Mouse (Mus musculus) small intestine, adult 2 months (tissue): ENCODE measurements around the gene Tmem40. TPM values are rescaled to one million over a fixed set of nuclear protein-coding genes. Genes with fewer than 3 reads are reported as not detected.
A peak's percentile ranks its signal among the peaks of the same experiment; 100 is the strongest.

Source experiments
- H3K27ac ChIP-seq: fragments of 200-500 bp; 2 replicates; pipeline ENCODE4 v1.5.1; 2012; ENCODE audit warnings: low read depth, low read length, control low read depth, inconsistent platforms; ENCODE audit not compliant: insufficient read depth
- H3K27me3 ChIP-seq: fragments of 200-500 bp; 2 replicates; pipeline ENCODE4 v1.6.1; 2012; ENCODE audit warnings: mild to moderate bottlenecking, moderate library complexity, low read length, inconsistent platforms; ENCODE audit not compliant: control insufficient read depth, insufficient read depth
- H3K36me3 ChIP-seq: fragments of 200-500 bp; 2 replicates; pipeline ENCODE4 v1.6.1; 2012; ENCODE audit warnings: mild to moderate bottlenecking, low read length, control low read depth, inconsistent platforms; ENCODE audit not compliant: control insufficient read depth, insufficient read depth
- H3K4me1 ChIP-seq: fragments of 200-500 bp; 2 replicates; pipeline ENCODE4 v1.6.1; 2012; ENCODE audit warnings: low read length, inconsistent platforms, mixed read lengths; ENCODE audit not compliant: control insufficient read depth, insufficient read depth, insufficient read length
- H3K4me3 ChIP-seq: fragments of 200-500 bp; 2 replicates; pipeline ENCODE4 v1.5.1; 2012; ENCODE audit warnings: low read depth, mild to moderate bottlenecking, control low read depth, inconsistent platforms, low read length, moderate library complexity
- CTCF ChIP-seq: fragments of 200-500 bp; IDR thresholded peaks from 2 replicates; pipeline ENCODE4 v1.5.1; 2012; ENCODE audit warnings: low read depth, mild to moderate bottlenecking, control low read depth, inconsistent platforms, low read length, moderate library complexity, mixed read lengths; ENCODE audit not compliant: insufficient replicate concordance, insufficient read length; ENCODE audit errors: extremely low read depth
- POLR2A ChIP-seq: fragments of 200-500 bp; IDR thresholded peaks from 2 replicates; pipeline ENCODE4 v1.6.1; 2012; ENCODE audit warnings: low read depth, mild to moderate bottlenecking, control low read depth, inconsistent platforms, low read length, moderate library complexity
- WGBS: fragments of 180-500 bp; shearing (Covaris S2); methylation state at CpG from one replicate; pipeline ENCODE4 v1.1.7; 2018; 5-methylcytosine and 5-hydroxymethylcytosine counted together
- polyA plus RNA-seq: library from polyadenylated mRNA; depleted of rRNA; stranded (reverse); fragments of >200 nt; gene quantifications from 2 replicates; pipeline ENCODE4 v1.2.3, GENCODE M21; 2012

Tmem40 gene
- polyA plus RNA-seq, 1 experiment, result not detected

DNA sequence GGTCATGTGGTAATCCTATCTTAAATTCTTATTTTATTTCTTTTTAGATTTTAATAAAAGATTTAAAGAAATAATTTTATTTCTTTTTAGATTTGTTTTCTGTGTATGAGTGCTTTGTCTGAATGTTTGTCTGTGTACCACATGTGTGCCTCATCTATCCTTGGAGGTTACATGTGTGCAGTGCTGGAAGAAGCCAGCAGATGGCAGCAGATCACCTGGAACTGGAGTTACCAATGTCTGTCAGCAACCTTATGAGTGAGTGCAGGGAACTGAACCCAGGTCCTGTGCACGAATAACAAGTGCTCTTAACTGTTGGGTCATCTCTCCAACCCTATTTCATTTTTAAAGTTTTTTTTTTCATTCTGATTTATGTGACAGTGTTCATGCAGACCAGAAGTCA lies 35.1 kb downstream of the Tmem40 start:
- Histone ChIP-seq H3K4me1 (no peaks in the 10 kb centered on the region), H3K27me3 (no peaks in the 10 kb centered on the region), H3K27ac (no peak overlapping the region), H3K36me3 (no peaks in the 10 kb centered on the region), H3K4me3 (no peak overlapping the region)
- peak; percentile 59; the same call in 1 of the 2 replicates for TF ChIP-seq CTCF
- TF ChIP-seq POLR2A, result no peak
- 98% methylated on average over 1 of the region's 1 CpGs for WGBS

DNA sequence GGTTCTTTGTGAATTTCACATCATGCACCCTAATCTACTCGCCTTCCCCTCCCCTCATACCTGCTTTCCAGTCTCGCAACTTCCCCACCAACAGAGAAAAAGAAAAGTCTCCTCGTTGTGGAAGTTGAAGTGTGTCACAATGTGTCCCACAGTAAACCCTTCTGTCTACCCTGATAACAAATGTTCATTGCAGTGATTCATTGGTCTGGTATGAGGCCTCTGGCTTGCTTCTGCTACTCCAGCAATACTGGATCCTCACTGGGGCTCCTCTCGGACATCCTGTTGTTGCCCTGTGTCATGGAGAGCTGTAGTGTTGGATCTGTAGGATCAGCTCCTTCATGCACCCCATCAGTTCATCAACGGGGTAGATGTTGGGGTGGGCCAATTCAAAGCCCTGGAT lies 40.0 kb downstream of the Tmem40 start:
- 60% methylated on average over 5 of the region's 5 CpGs for WGBS
- Histone ChIP-seq H3K27me3 (no peaks in the 10 kb centered on the region), H3K4me1 (no peaks in the 10 kb centered on the region; the same call in 1 of the 2 replicates), H3K4me3 (no peak overlapping the region), H3K27ac (no peak overlapping the region), H3K36me3 (no peaks in the 10 kb centered on the region)
- TF ChIP-seq POLR2A (no peak), CTCF (no peak)

DNA sequence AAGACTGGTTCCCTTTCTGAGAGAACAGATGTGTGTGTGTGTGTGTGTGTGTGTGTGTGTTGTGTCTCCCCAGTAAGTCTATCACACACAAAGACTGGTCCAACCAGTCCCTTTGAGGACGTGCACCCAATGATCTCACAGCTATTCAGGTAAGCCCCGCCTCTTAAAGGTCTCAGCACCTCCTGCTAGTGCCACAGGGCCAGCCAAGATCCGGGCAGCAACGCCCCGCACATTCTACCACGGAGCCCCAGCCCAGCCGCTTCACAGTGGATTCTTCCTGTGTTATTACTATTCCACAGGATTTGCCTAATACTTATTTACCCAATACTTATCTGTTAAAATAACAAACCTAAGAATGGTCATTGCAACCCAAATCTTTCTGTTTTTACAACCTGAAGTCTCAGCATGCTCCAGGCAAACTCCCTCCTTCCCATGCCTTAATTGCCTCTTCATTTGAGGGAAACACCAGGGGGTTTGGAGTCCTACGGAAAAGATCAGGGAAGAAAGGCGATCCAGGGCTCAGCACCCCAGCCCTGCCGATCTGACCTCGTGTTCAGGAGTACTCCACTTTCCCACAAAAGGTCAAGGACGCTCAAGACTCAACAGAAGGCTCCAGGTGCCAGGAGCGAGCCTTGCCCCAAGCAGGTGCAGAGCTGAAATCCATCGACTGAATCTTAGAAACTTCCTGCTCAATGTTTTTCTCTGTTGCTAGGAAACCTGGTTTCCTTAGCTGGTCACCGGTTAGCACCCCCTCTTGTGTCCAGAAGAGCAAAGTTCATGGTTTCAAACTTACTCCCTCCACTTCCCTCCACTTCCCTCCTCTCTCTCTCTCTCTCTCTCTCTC lies 44.3 kb downstream of the Tmem40 start:
- no peaks in the 10 kb centered on the region for H3K36me3 ChIP-seq
- WGBS, result 3% methylated on average over 15 of the region's 15 CpGs
- TF ChIP-seq CTCF (no peak), POLR2A (no peak; the same call in 1 of the 2 replicates)
- peak overlapping the region; percentile 54 for H3K4me3 ChIP-seq
- peak overlapping the region; percentile 87 for H3K27ac ChIP-seq
- no peaks in the 10 kb centered on the region; the same call in 1 of the 2 replicates for H3K4me1 ChIP-seq
- no peaks in the 10 kb centered on the region for H3K27me3 ChIP-seq

DNA sequence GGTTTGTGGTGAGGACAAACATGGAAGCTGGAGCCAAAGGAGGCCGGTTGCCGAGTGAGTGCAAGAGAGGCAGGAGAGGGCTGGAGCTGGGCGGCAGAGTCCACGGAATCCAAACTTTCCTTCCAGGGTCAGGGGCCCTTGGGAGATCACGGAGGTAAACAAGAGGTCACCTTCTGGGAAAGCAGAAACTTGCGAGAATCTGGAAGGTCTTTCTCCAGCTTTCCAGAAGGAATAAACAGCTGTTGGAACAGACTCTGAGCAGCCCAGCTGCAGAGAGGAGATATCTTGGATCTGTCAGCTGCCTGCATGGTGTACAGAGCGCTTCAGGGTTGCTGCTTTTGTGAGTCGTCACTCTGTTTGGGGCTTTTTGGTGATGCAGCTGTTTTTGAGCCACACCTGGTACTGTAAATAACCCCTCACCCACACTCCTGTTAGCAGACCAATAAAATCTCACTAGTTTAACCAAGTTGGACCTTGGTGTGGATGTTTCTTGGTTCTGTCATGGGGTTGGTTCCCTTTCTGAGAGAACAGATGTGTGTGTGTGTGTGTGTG lies 45.0 kb downstream of the Tmem40 start:
- H3K27me3 ChIP-seq, result no peaks in the 10 kb centered on the region
- 16% methylated on average over 8 of the region's 8 CpGs for WGBS
- no peaks in the 10 kb centered on the region; the same call in 1 of the 2 replicates for H3K4me1 ChIP-seq
- peak overlapping the region; percentile 87 for H3K27ac ChIP-seq
- no peaks in the 10 kb centered on the region for H3K36me3 ChIP-seq
- TF ChIP-seq CTCF (no peak), POLR2A (peak; percentile 10; the same call in 1 of the 2 replicates)
- peak overlapping the region; percentile 37 for H3K4me3 ChIP-seq

DNA sequence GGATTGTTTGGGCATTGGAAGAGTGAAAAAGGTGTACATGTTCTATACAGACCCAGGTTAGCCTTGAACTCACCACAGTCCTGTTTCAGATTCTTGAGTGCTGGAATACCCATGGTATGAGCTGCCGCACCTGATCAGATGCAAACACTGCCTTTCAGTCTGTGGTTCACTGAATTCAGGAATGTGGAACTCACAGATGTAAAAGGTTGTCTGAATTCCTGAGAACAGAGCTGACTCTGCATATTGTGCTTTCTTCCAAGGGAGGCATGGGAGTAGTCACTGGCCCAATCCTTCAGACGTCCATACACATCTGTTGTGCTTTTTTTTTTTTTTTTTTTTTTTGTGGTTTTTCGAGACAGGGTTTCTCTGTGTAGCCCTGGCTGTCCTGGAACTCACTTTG lies 50.9 kb downstream of the Tmem40 start:
- no peaks in the 10 kb centered on the region for H3K27me3 ChIP-seq
- WGBS, result 82% methylated on average over 3 of the region's 3 CpGs
- H3K4me1 ChIP-seq, result no peaks in the 10 kb centered on the region
- H3K4me3 ChIP-seq, result no peak overlapping the region
- no peak for TF ChIP-seq POLR2A
- TF ChIP-seq CTCF, result no peak
- no peaks in the 10 kb centered on the region for H3K36me3 ChIP-seq
- H3K27ac ChIP-seq, result no peak overlapping the region

- Histone ChIP-seq H3K27me3 (no peaks in the 10 kb centered on the region), H3K4me3 (no peak overlapping the region), H3K27ac (no peak overlapping the region), H3K4me1 (peaks cover 3% of the 10 kb centered on the region; the same call in 1 of the 2 replicates), H3K36me3 (no peaks in the 10 kb centered on the region)
- 89% methylated on average over 5 of the region's 5 CpGs for WGBS
- TF ChIP-seq CTCF (no peak), POLR2A (no peak)
Measured at GRCm38 (mm10) chr6:115702901-115703300, 59.3 kb downstream of the Tmem40 start.

GRCm38 (mm10) chr6:115701302-115701701 lies 60.9 kb downstream of the Tmem40 start:
- TF ChIP-seq POLR2A (no peak), CTCF (peak; percentile 56; the same call in 1 of the 2 replicates)
- H3K27ac ChIP-seq, result no peak overlapping the region
- H3K4me1 ChIP-seq, result peaks cover 7% of the 10 kb centered on the region; the same call in 1 of the 2 replicates
- H3K4me3 ChIP-seq, result no peak overlapping the region
- 68% methylated on average over 11 of the region's 11 CpGs for WGBS
- no peaks in the 10 kb centered on the region for H3K36me3 ChIP-seq
- H3K27me3 ChIP-seq, result no peaks in the 10 kb centered on the region
